Mouse (Mus musculus) megakaryocyte, embryonic 14.5 days (primary cell): ENCODE data around the gene 2310057J18Rik.

Experiments
- FLI1 ChIP-seq: IDR thresholded peaks from 2 replicates; pipeline ENCODE4 v1.6.1; 2012; ENCODE audit warnings: low read length, inconsistent platforms, mixed read lengths
- GATA1 ChIP-seq: IDR thresholded peaks from 3 replicates; pipeline ENCODE4 v1.6.1; 2012; ENCODE audit warnings: mixed read lengths, low read length, inconsistent platforms, borderline replicate concordance

DNA sequence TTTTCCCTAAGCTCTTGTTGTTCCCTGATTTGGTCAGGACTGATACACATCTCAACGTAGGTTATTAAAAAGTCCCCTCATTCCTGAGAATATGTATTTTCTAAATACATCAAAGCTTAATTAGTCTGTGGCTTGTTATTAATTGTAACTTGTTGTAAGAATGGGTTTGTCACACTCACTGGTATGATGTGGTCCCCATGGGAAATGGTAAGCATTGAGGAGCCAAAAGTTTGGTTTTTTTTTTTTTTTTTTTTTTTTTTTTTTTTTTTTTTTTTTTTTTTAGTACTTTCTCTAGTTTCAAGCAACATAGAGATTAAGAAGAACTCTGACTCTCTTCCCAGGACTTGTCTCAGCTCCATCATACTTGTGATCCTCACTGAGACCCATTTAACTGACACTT, 17.9 kb downstream of the 2310057J18Rik start:
- TF ChIP-seq GATA1 (no peak), FLI1 (no peak)
